Mouse (Mus musculus): ENCODE measurements around the gene 4930452B06Rik. TPM values are rescaled to one million over a fixed set of nuclear protein-coding genes. Genes with fewer than 3 reads are reported as not detected.
"Not testable (repeated sequence)": the region's sequence is repeated elsewhere in the genome, so short reads cannot be mapped to it uniquely, and the experiment has no call there.

The 4930452B06Rik gene
- polyA plus RNA-seq, 1 experiment, result not detected

GRCm38 (mm10) chr14:8627481-8627880 lies 38.6 kb downstream of the 4930452B06Rik start:
- no peak overlapping the region for H3K27ac ChIP-seq (ENCODE audit: insufficient read depth, low read depth, low read length)
- H3K4me1 ChIP-seq (ENCODE audit: control insufficient read depth, insufficient read depth, low read length), result no peaks in the 10 kb centered on the region
- no peak overlapping the region for H3K4me3 ChIP-seq (ENCODE audit: insufficient read depth, low read length)
- TF ChIP-seq POLR2A (IDR thresholded peaks at IDR 0.05; ENCODE audit: borderline replicate concordance, low read depth, low read length) (no peak), CTCF (IDR thresholded peaks at IDR 0.05; ENCODE audit: low read depth, low read length) (no peak)

- Histone ChIP-seq H3K27ac (ENCODE audit: insufficient read depth, low read depth, low read length) (no peak overlapping the region), H3K4me3 (ENCODE audit: insufficient read depth, low read length) (no peak overlapping the region), H3K4me1 (ENCODE audit: control insufficient read depth, insufficient read depth, low read length) (no peaks in the 10 kb centered on the region)
- no peak for TF ChIP-seq POLR2A (IDR thresholded peaks at IDR 0.05; ENCODE audit: borderline replicate concordance, low read depth, low read length)
- no peak for TF ChIP-seq CTCF (IDR thresholded peaks at IDR 0.05; ENCODE audit: low read depth, low read length)
These were observed 44.9 kb downstream of the 4930452B06Rik start for GRCm38 (mm10) chr14:8621164-8621563.

- Histone ChIP-seq H3K4me1 (ENCODE audit: control insufficient read depth, insufficient read depth, low read length) (no peaks in the 10 kb centered on the region), H3K4me3 (ENCODE audit: insufficient read depth, low read length) (no peak overlapping the region), H3K27ac (ENCODE audit: insufficient read depth, low read depth, low read length) (no peak overlapping the region)
- no peak for TF ChIP-seq POLR2A (IDR thresholded peaks at IDR 0.05; ENCODE audit: borderline replicate concordance, low read depth, low read length)
These were observed 45.5 kb downstream of the 4930452B06Rik start for GRCm38 (mm10) chr14:8620580-8620979.

GRCm38 (mm10) chr14:8615636-8616035 lies 50.4 kb downstream of the 4930452B06Rik start:
- Histone ChIP-seq H3K4me1 (ENCODE audit: control insufficient read depth, insufficient read depth, low read length) (no peaks in the 10 kb centered on the region), H3K27ac (ENCODE audit: insufficient read depth, low read depth, low read length) (no peak overlapping the region), H3K4me3 (ENCODE audit: insufficient read depth, low read length) (no peak overlapping the region)
- TF ChIP-seq CTCF (IDR thresholded peaks at IDR 0.05; ENCODE audit: low read depth, low read length) (no peak), POLR2A (IDR thresholded peaks at IDR 0.05; ENCODE audit: borderline replicate concordance, low read depth, low read length) (no peak)

GRCm38 (mm10) chr14:8614430-8614829 lies 51.6 kb downstream of the 4930452B06Rik start:
- H3K27ac ChIP-seq (ENCODE audit: insufficient read depth, low read depth, low read length); H3K4me3 ChIP-seq (ENCODE audit: insufficient read depth, low read length); H3K4me1 ChIP-seq (ENCODE audit: control insufficient read depth, insufficient read depth, low read length): not testable (repeated sequence)

GRCm38 (mm10) chr14:8612080-8612479 lies 54.0 kb downstream of the 4930452B06Rik start:
- no peak for TF ChIP-seq POLR2A (IDR thresholded peaks at IDR 0.05; ENCODE audit: borderline replicate concordance, low read depth, low read length)
- no peak for TF ChIP-seq CTCF (IDR thresholded peaks at IDR 0.05; ENCODE audit: low read depth, low read length)
- Histone ChIP-seq H3K27ac (ENCODE audit: insufficient read depth, low read depth, low read length) (no peak overlapping the region), H3K4me1 (ENCODE audit: control insufficient read depth, insufficient read depth, low read length) (no peaks in the 10 kb centered on the region), H3K4me3 (ENCODE audit: insufficient read depth, low read length) (no peak overlapping the region)

- no peak for TF ChIP-seq POLR2A (IDR thresholded peaks at IDR 0.05; ENCODE audit: borderline replicate concordance, low read depth, low read length)
- TF ChIP-seq CTCF (IDR thresholded peaks at IDR 0.05; ENCODE audit: low read depth, low read length), result no peak
- no peak overlapping the region for H3K4me3 ChIP-seq (ENCODE audit: insufficient read depth, low read length)
- H3K4me1 ChIP-seq (ENCODE audit: control insufficient read depth, insufficient read depth, low read length), result no peaks in the 10 kb centered on the region
- no peak overlapping the region for H3K27ac ChIP-seq (ENCODE audit: insufficient read depth, low read depth, low read length)
These were observed 55.9 kb downstream of the 4930452B06Rik start for GRCm38 (mm10) chr14:8610108-8610507.

GRCm38 (mm10) chr14:8608559-8609171 lies 57.4 kb downstream of the 4930452B06Rik start:
- Histone ChIP-seq H3K4me1 (ENCODE audit: control insufficient read depth, insufficient read depth, low read length) (no peaks in the 10 kb centered on the region), H3K4me3 (ENCODE audit: insufficient read depth, low read length) (no peak overlapping the region), H3K27ac (ENCODE audit: insufficient read depth, low read depth, low read length) (no peak overlapping the region)
- TF ChIP-seq POLR2A (IDR thresholded peaks at IDR 0.05; ENCODE audit: borderline replicate concordance, low read depth, low read length) (no peak), CTCF (IDR thresholded peaks at IDR 0.05; ENCODE audit: low read depth, low read length) (no peak; the same call in 1 of the 2 replicates)

- no peak for TF ChIP-seq POLR2A (IDR thresholded peaks at IDR 0.05; ENCODE audit: borderline replicate concordance, low read depth, low read length)
- TF ChIP-seq CTCF (IDR thresholded peaks at IDR 0.05; ENCODE audit: low read depth, low read length), result no peak
- no peak overlapping the region for H3K4me3 ChIP-seq (ENCODE audit: insufficient read depth, low read length)
- no peaks in the 10 kb centered on the region for H3K4me1 ChIP-seq (ENCODE audit: control insufficient read depth, insufficient read depth, low read length)
- no peak overlapping the region for H3K27ac ChIP-seq (ENCODE audit: insufficient read depth, low read depth, low read length)
These were observed 61.1 kb downstream of the 4930452B06Rik start for GRCm38 (mm10) chr14:8604898-8605297.

- H3K27ac ChIP-seq (ENCODE audit: insufficient read depth, low read depth, low read length), result no peak overlapping the region
- H3K4me3 ChIP-seq (ENCODE audit: insufficient read depth, low read length), result no peak overlapping the region
- TF ChIP-seq CTCF (IDR thresholded peaks at IDR 0.05; ENCODE audit: low read depth, low read length) (no peak), POLR2A (IDR thresholded peaks at IDR 0.05; ENCODE audit: borderline replicate concordance, low read depth, low read length) (no peak)
- H3K4me1 ChIP-seq (ENCODE audit: control insufficient read depth, insufficient read depth, low read length), result no peaks in the 10 kb centered on the region
These were observed 81.0 kb downstream of the 4930452B06Rik start for GRCm38 (mm10) chr14:8585031-8585430.

- H3K27ac ChIP-seq (ENCODE audit: insufficient read depth, low read depth, low read length); H3K4me3 ChIP-seq (ENCODE audit: insufficient read depth, low read length); H3K4me1 ChIP-seq (ENCODE audit: control insufficient read depth, insufficient read depth, low read length): not testable (repeated sequence)
These were observed 115.0 kb downstream of the 4930452B06Rik start for GRCm38 (mm10) chr14:8551006-8551405.
